In the genomic region with DNA sequence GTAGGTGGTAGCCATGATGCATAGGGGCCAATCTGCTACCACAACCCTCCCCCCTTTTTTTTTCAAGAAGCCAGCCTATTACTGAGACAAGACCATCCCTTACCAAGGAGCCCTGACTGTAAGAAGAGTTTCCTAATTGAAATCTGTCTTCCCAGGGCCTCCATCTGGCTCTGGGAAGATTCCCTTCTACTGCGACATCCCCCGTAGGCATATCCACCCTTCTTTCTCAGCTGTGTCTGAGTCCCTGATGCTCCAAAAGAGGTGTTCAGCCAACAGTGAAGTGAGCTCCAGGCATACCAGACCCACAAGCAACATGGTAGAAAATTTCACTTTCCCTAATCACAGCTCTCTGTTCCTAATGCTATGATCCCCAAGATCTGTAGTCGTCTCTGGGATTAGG, we compare ENCODE assay signal across 28 mouse cellular contexts. TPM values are rescaled to one million over a fixed set of nuclear protein-coding genes. Genes with fewer than 3 reads are reported as not detected.
"Had no signal": no experiment of that assay in that cellular context is flagged by ENCODE, and none has a peak within 500 bp of the region (broad histone marks: within the 10 kb centered on the region; RNA-seq: fewer than 3 reads in every experiment).

No protein-coding gene starts in this region.

- H3K4me1 ChIP-seq: limb, embryonic 10.5 days; limb, embryonic 13.5 days; liver, embryonic 12.5 days; liver, embryonic 15.5 days; lung, embryonic 15.5 days; megakaryocyte, embryonic 14.5 days; stomach, embryonic 15.5 days had no signal

- H3K4me2 ChIP-seq: limb, embryonic 13.5 days; liver, embryonic 12.5 days; liver, embryonic 15.5 days; lung, embryonic 15.5 days; midbrain, embryonic 13.5 days; neural tube, embryonic 13.5 days; stomach, embryonic 15.5 days had no signal

- H3K9ac ChIP-seq: limb, embryonic 13.5 days; liver, embryonic 12.5 days; liver, embryonic 15.5 days; lung, embryonic 15.5 days; midbrain, embryonic 13.5 days; neural tube, embryonic 13.5 days; stomach, embryonic 15.5 days had no signal

- H3K36me3 ChIP-seq: limb, embryonic 10.5 days; limb, embryonic 13.5 days; liver, embryonic 12.5 days; liver, embryonic 15.5 days; lung, embryonic 15.5 days; midbrain, embryonic 10.5 days; midbrain, embryonic 13.5 days; neural tube, embryonic 13.5 days; stomach, embryonic 15.5 days had no signal

- H3K27ac ChIP-seq: kidney, postnatal 0 days; limb, embryonic 10.5 days; limb, embryonic 13.5 days; liver, embryonic 12.5 days; liver, embryonic 15.5 days; lung, embryonic 15.5 days; midbrain, embryonic 10.5 days; midbrain, embryonic 13.5 days; neural tube, embryonic 13.5 days; stomach, embryonic 15.5 days had no signal

- ATAC-seq: inflammation-experienced regulatory T-cells, adult 6 months; intestine, embryonic 16.5 days; liver, embryonic 12.5 days; midbrain, embryonic 13.5 days; midbrain, embryonic 16.5 days had no signal

- DNase-seq: kidney, adult 18-20 months; kidney, adult 9 months; kidney, postnatal 25 days; liver; lung, adult 18-20 months; lung, postnatal 10 days; lung, postnatal 36 days; right cerebral cortex, postnatal 14 days; spleen, adult 18-20 months; thymus, adult 18-20 months; thymus, postnatal 36 days had no signal

- H3K9me3 ChIP-seq: limb, embryonic 10.5 days; limb, embryonic 13.5 days; liver, embryonic 12.5 days; liver, embryonic 15.5 days; lung, embryonic 15.5 days; megakaryocyte, embryonic 14.5 days; midbrain, embryonic 10.5 days; midbrain, embryonic 13.5 days; neural tube, embryonic 13.5 days; stomach, embryonic 15.5 days had no signal

- H3K27me3 ChIP-seq: stomach, embryonic 15.5 days had no signal

- H3K4me3 ChIP-seq: limb, embryonic 10.5 days; limb, embryonic 13.5 days; liver, embryonic 12.5 days; liver, embryonic 15.5 days; lung, embryonic 15.5 days; megakaryocyte, embryonic 14.5 days; midbrain, embryonic 10.5 days; midbrain, embryonic 13.5 days; myocyte; neural tube, embryonic 13.5 days; stomach, embryonic 15.5 days had no signal

RNA-seq across cellular contexts. Expression of gene C1qa, which starts 20.9 kb away (rescaled TPM):
- total RNA-seq: monocyte, adult 5-6 weeks; neutrophil, adult 5-6 weeks had no signal
- polyA plus RNA-seq: myocyte had no signal

RNA-seq across cellular contexts. Expression of gene C1qc, which starts 26.7 kb away (rescaled TPM):
- total RNA-seq: monocyte, adult 5-6 weeks; neutrophil, adult 5-6 weeks had no signal
- polyA plus RNA-seq: myocyte had no signal

RNA-seq across cellular contexts. Expression of gene C1qb, which starts 33.5 kb away (rescaled TPM):
- total RNA-seq: monocyte, adult 5-6 weeks; neutrophil, adult 5-6 weeks had no signal
- polyA plus RNA-seq: myocyte had no signal

RNA-seq across cellular contexts. Expression of gene Epha8, which starts 37.1 kb away (rescaled TPM):
- total RNA-seq: monocyte, adult 5-6 weeks; neutrophil, adult 5-6 weeks had no signal
- polyA plus RNA-seq: myocyte had no signal
